Comparison of ENCODE assay signal across 28 mouse cellular contexts in genomic region chr7:75287237-75287636, GRCm38 (mm10). TPM values are rescaled to one million over a fixed set of nuclear protein-coding genes. Genes with fewer than 3 reads are reported as not detected.
DNase-seq lines count a peak whose midpoint lies in the region; ATAC-seq and TF ChIP-seq lines count a peak whose summit lies in the region.
"Had no signal": no experiment of that assay in that cellular context is flagged by ENCODE, and none has a peak within 500 bp of the region (broad histone marks: within the 10 kb centered on the region; RNA-seq: fewer than 3 reads in every experiment).

No protein-coding gene starts in this region.

- H3K27me3 ChIP-seq in CH12.LX (replicated peaks), result no peaks in the 10 kb centered on the region
- no peaks in the 10 kb centered on the region for H3K27me3 ChIP-seq in liver, postnatal 0 days (ENCODE audit: insufficient read depth, low read length)
- H3K27me3 ChIP-seq: heart, embryonic 15.5 days; hindbrain, embryonic 12.5 days; intestine, embryonic 15.5 days; limb, embryonic 13.5 days had no signal

- in situ Hi-C loops in CH12.LX (cut with MboI; ENCODE audit: low pct_ligation_motif_present, low pct_unique_long_range_greater_than_20kb, low sequenced_read_pairs), result no loop called here

- TF ChIP-seq CTCF in CH12.LX (conservative IDR thresholded peaks at IDR 0.05 in 1 of 2, IDR thresholded peaks at IDR 0.05 in 1 of 2; ENCODE audit: low read depth in 2 of 2, low read length in 2 of 2), result no peak
- TF ChIP-seq CTCF in cortical plate, adult 2 months (IDR thresholded peaks at IDR 0.05; ENCODE audit: extremely low read depth, insufficient read depth, low read length), result no peak
- TF ChIP-seq CTCF in liver, postnatal 0 days (IDR thresholded peaks at IDR 0.05; ENCODE audit: low read depth), result no peak

- TF ChIP-seq POLR2A in CH12.LX (IDR thresholded peaks at IDR 0.05; ENCODE audit: low read depth, low read length), result no peak
- TF ChIP-seq POLR2A in cortical plate, adult 2 months (IDR thresholded peaks at IDR 0.05; ENCODE audit: extremely low read depth, insufficient read depth, low read length), result no peak

- H3K79me2 ChIP-seq in CH12.LX (replicated peaks; ENCODE audit: control insufficient read depth, extremely low read depth, insufficient read depth, poor library complexity, severe bottlenecking), result no peaks in the 10 kb centered on the region

- TF ChIP-seq RAD21 in CH12.LX (IDR thresholded peaks at IDR 0.05; ENCODE audit: low read depth, low read length), result no peak

- dilution Hi-C loops in CH12.LX (cut with MboI; ENCODE audit: extremely low pct_ligation_motif_present, extremely low pct_unique_long_range_greater_than_20kb, low sequenced_read_pairs), result no loop called here

- no peak overlapping the region for H3K27ac ChIP-seq in CH12.LX (ENCODE audit: insufficient read depth, low read depth)
- 0 out of 2 replicates have a peak overlapping the region, but pooled peaks have one; percentile 56 for H3K27ac ChIP-seq in cortical plate, adult 2 months (ENCODE audit: insufficient read depth, low read length)
- H3K27ac ChIP-seq in liver, postnatal 0 days (ENCODE audit: low read depth), result no peak overlapping the region
- H3K27ac ChIP-seq: heart, embryonic 15.5 days; hindbrain, embryonic 12.5 days; hindbrain, postnatal 0 days; intestine, embryonic 15.5 days; limb, embryonic 13.5 days had no signal

- intact Hi-C loops in left cerebral cortex, postnatal 10 days (cut with DNase I), result no loop called here

- H3K9me3 ChIP-seq in CH12.LX (replicated peaks; ENCODE audit: low read length), result peaks cover 4% of the 10 kb centered on the region
- no peaks in the 10 kb centered on the region for H3K9me3 ChIP-seq in liver, postnatal 0 days (ENCODE audit: low read length)
- H3K9me3 ChIP-seq: heart, embryonic 15.5 days; intestine, embryonic 15.5 days; limb, embryonic 13.5 days had no signal

- no peak overlapping the region for H3K4me3 ChIP-seq in CH12.LX (replicated peaks in 1 of 3; ENCODE audit: low read depth in 2 of 3, low read length in 2 of 3, poor library complexity in 1 of 3)
- no peak overlapping the region for H3K4me3 ChIP-seq in cortical plate, adult 2 months (ENCODE audit: insufficient read depth, low read length)
- no peak overlapping the region for H3K4me3 ChIP-seq in liver, postnatal 0 days (ENCODE audit: low read depth, low read length)
- H3K4me3 ChIP-seq: erythroblast, embryonic 14.5 days; heart, embryonic 15.5 days; hindbrain, embryonic 12.5 days; intestine, embryonic 15.5 days; limb, embryonic 13.5 days had no signal

- WGBS in liver, postnatal 0 days (ENCODE audit: insufficient replicate concordance), result 75% methylated on average over 6 of the region's 6 CpGs

- no peak overlapping the region for H3K9ac ChIP-seq in CH12.LX (ENCODE audit: insufficient read depth, low read depth)
- H3K9ac ChIP-seq in liver, postnatal 0 days (replicated peaks), result no peak overlapping the region
- H3K9ac ChIP-seq: heart, embryonic 15.5 days; hindbrain, embryonic 12.5 days; intestine, embryonic 15.5 days; limb, embryonic 13.5 days had no signal

- no peak for DNase-seq in frontal cortex, postnatal 25 days (ENCODE audit: low spot score in 2 of 2)
- peak; percentile 38 to 57 for DNase-seq in left cerebral cortex, adult 18-20 months (ENCODE audit: low spot score in 2 of 2)
- no peak for DNase-seq in left cerebral cortex, postnatal 10 days (ENCODE audit: extremely low spot score in 1 of 2, low spot score in 2 of 2)
- DNase-seq in CH12.LX (ENCODE audit: extremely low read depth), result peak; percentile 2
- no peak for DNase-seq in liver, postnatal 0 days
- DNase-seq in cerebellum, postnatal 25 days, result no peak
- DNase-seq: adrenal gland, postnatal 36 days; cerebellum, adult 9-11 months; heart, postnatal 36 days; kidney, adult 2 months; kidney, postnatal 36 days; lung, postnatal 36 days; spleen, adult 18-20 months; thymus, adult 18-20 months; thymus, postnatal 25 days had no signal

- no peaks in the 10 kb centered on the region for H3K36me3 ChIP-seq in CH12.LX (replicated peaks in 1 of 2; ENCODE audit: control insufficient read depth in 1 of 2, insufficient read depth in 1 of 2, low read length in 1 of 2)
- no peaks in the 10 kb centered on the region for H3K36me3 ChIP-seq in liver, postnatal 0 days (replicated peaks; ENCODE audit: insufficient read depth, low read length)
- H3K36me3 ChIP-seq: heart, embryonic 15.5 days; hindbrain, embryonic 12.5 days; intestine, embryonic 15.5 days; limb, embryonic 13.5 days had no signal

- no peak overlapping the region for H3K4me2 ChIP-seq in CH12.LX (ENCODE audit: insufficient read depth, low read depth, poor library complexity, severe bottlenecking)
- H3K4me2 ChIP-seq in liver, postnatal 0 days (ENCODE audit: low read depth, low read length), result no peak overlapping the region
- H3K4me2 ChIP-seq: heart, embryonic 15.5 days; hindbrain, embryonic 12.5 days; intestine, embryonic 15.5 days; limb, embryonic 13.5 days; liver, embryonic 11.5 days; midbrain, embryonic 11.5 days had no signal

- ATAC-seq in frontal cortex, adult (ENCODE audit: low TSS enrichment), result peak; percentile 72
- no peak for ATAC-seq in liver, postnatal 0 days
- ATAC-seq: hindbrain, postnatal 0 days; intestine, embryonic 15.5 days; midbrain, embryonic 16.5 days had no signal

- H3K4me1 ChIP-seq in CH12.LX (ENCODE audit: control insufficient read depth in 1 of 2, insufficient read depth in 2 of 2), result peaks cover 0 to 4% of the 10 kb centered on the region in 2 experiments; a peak in 1 of 4 replicates
- peaks cover 4% of the 10 kb centered on the region; the same call in 1 of the 2 replicates for H3K4me1 ChIP-seq in cortical plate, adult 2 months (ENCODE audit: control insufficient read depth, insufficient read depth, low read length)
- H3K4me1 ChIP-seq in liver, postnatal 0 days (ENCODE audit: insufficient read depth), result no peaks in the 10 kb centered on the region
- H3K4me1 ChIP-seq: heart, embryonic 15.5 days; hindbrain, embryonic 12.5 days; intestine, embryonic 15.5 days had no signal

- no peak for TF ChIP-seq EP300 in CH12.LX (IDR thresholded peaks at IDR 0.05; ENCODE audit: low read length)
- TF ChIP-seq EP300 in liver, postnatal 0 days (IDR thresholded peaks at IDR 0.05; ENCODE audit: low read depth), result no peak

TF ChIP-seq in CH12.LX, 34 proteins besides CTCF, POLR2A, EP300 and RAD21:
- TF ChIP-seq MEF2A (IDR thresholded peaks at IDR 0.05; ENCODE audit: borderline replicate concordance, low read depth, low read length) (no peak), RCOR1 (conservative IDR thresholded peaks at IDR 0.05; ENCODE audit: low read depth, low read length) (no peak), GABPA (IDR thresholded peaks at IDR 0.05; ENCODE audit: insufficient replicate concordance, low read depth, low read length) (no peak), IRF4 (IDR thresholded peaks at IDR 0.05; ENCODE audit: low read depth, low read length) (no peak), UBTF (IDR thresholded peaks at IDR 0.05; ENCODE audit: low read depth, low read length) (no peak), ZMIZ1 (IDR thresholded peaks at IDR 0.05; ENCODE audit: low read depth, low read length) (no peak), MYC (IDR thresholded peaks at IDR 0.05; ENCODE audit: low read depth, low read length) (no peak), BHLHE40 (IDR thresholded peaks at IDR 0.05; ENCODE audit: low read depth, low read length) (no peak), ZKSCAN1 (IDR thresholded peaks at IDR 0.05; ENCODE audit: borderline replicate concordance, low read depth, low read length) (no peak), TBP (conservative IDR thresholded peaks at IDR 0.05; ENCODE audit: low read depth, low read length) (no peak), E2F4 (IDR thresholded peaks at IDR 0.05; ENCODE audit: insufficient replicate concordance, low read depth, low read length) (no peak), HCFC1 (IDR thresholded peaks at IDR 0.05; ENCODE audit: low read depth, low read length) (no peak), ZC3H11A (IDR thresholded peaks at IDR 0.05; ENCODE audit: low read depth, low read length) (no peak), JUN (IDR thresholded peaks at IDR 0.05; ENCODE audit: insufficient read depth, low read depth, low read length) (no peak), ELF1 (IDR thresholded peaks at IDR 0.05; ENCODE audit: low read depth, low read length) (no peak), USF1 (IDR thresholded peaks at IDR 0.05; ENCODE audit: low read depth, low read length) (no peak)

RNA-seq across cellular contexts. Expression of gene Sv2b, which starts 21.8 kb away (rescaled TPM):
- 100 to 1,000 TPM; 376 to 377 TPM for total RNA-seq in left cerebral cortex, adult 18-20 months (2021)
- total RNA-seq in left cerebral cortex, postnatal 10 days (2021), result 100 to 1,000 TPM; 232 to 249 TPM
- not detected in 2 replicates for total RNA-seq in CH12.LX (2012; rRNA removed)
- total RNA-seq in CH12.LX (2014; rRNA removed), result not detected in 2 replicates
- polyA plus RNA-seq in CH12.LX (2012; ENCODE audit: insufficient read length, low read depth), result 0.04 TPM in 1 of 2 replicates, not detected in the other
- polyA plus RNA-seq in cortical plate, adult 2 months (2012; rRNA removed), result 168 and 173 TPM in 2 replicates
- polyA plus RNA-seq in liver, postnatal 0 days (2015; fragmentation: Nextera tagmentation; extraction: Ambion mirVana), result not detected in 2 replicates
- total RNA-seq: common myeloid progenitor, adult 5-6 weeks; megakaryocyte, adult 5-6 weeks had no signal
- polyA plus RNA-seq: erythroblast, embryonic 14.5 days; kidney, adult 2 months had no signal

Comparison
In these comparisons a context has a peak if more than half of its experiments do, and no peak if none do; other contexts are left out.
1. DNase-seq: peak in left cerebral cortex, adult 18-20 months (2 of 2) and CH12.LX (single experiment); none in frontal cortex, postnatal 25 days (0 of 2), left cerebral cortex, postnatal 10 days (0 of 2), liver, postnatal 0 days (single experiment) and cerebellum, postnatal 25 days (0 of 2).
2. RNA of gene Sv2b, which starts 21.8 kb away (total RNA-seq): 376 to 377 TPM in left cerebral cortex, adult 18-20 months and 232 to 249 TPM in left cerebral cortex, postnatal 10 days; not detected in CH12.LX; every median in the first group is over 100 times any median in the second.